Mouse (Mus musculus): Measurements from ENCODE around the gene Fubp3. TPM values are rescaled to one million over a fixed set of nuclear protein-coding genes. Genes with fewer than 3 reads are reported as not detected.

Fubp3 gene
- polyA plus RNA-seq, 1 experiment from 2014 or later, result 72.1 TPM

DNA sequence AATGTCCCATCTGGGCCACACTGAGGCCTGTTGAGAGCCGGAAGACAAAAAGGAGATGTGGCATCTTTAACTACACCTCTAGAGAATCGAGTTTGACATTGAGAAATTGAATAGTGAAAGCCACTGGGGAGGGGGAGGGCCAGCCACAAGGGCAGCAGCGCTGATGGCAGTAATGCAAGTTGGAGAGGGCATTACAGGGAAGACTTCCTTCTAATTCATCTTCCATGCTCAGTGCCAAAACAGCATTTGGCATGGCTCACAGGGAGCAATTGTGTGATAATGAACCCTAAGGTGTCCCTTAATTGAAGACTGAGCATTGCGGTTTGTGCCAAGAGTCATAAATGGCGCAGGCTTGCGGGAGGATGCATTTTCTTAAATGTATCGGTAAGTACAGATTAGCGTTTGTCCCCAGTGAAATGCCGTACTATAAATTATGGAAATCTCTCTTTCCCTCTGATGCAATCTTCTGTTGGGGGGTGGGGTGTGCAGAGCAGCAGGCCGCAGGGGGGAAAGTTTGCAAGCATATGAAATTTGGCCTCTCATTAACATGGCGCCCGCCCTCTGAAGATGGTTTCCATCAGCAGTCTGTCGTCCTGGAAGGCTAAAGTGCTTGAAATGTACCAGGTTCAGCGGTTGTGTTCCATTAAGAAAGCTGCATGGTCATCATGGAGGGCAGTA lies 46.2 kb downstream of the Fubp3 start:
- no peak for DNase-seq (ENCODE audit: low spot score)

- no peak for DNase-seq (ENCODE audit: low spot score)
Observed at GRCm38 (mm10) chr2:31619208-31619607, 46.8 kb downstream of the Fubp3 start.

DNA sequence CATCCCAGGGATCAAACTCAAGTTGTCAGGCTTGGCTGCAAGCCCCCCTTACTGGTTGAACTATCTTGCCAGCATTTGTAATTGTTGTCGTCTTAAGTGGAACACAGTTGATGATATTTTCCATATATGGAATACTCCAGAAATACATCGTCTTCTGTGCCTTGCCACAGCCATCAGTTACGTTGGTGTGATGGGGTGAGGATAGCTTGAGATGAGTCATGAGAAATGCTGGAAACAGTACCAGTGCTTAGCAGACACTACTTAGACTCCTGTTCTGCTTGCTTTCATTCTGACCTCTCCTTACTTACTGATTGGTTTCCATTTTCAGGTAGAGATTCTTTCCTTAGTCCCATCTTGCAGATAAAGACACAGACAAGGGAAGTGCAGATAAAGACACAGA lies 61.1 kb downstream of the Fubp3 start:
- DNase-seq (ENCODE audit: low spot score), result no peak

DNA sequence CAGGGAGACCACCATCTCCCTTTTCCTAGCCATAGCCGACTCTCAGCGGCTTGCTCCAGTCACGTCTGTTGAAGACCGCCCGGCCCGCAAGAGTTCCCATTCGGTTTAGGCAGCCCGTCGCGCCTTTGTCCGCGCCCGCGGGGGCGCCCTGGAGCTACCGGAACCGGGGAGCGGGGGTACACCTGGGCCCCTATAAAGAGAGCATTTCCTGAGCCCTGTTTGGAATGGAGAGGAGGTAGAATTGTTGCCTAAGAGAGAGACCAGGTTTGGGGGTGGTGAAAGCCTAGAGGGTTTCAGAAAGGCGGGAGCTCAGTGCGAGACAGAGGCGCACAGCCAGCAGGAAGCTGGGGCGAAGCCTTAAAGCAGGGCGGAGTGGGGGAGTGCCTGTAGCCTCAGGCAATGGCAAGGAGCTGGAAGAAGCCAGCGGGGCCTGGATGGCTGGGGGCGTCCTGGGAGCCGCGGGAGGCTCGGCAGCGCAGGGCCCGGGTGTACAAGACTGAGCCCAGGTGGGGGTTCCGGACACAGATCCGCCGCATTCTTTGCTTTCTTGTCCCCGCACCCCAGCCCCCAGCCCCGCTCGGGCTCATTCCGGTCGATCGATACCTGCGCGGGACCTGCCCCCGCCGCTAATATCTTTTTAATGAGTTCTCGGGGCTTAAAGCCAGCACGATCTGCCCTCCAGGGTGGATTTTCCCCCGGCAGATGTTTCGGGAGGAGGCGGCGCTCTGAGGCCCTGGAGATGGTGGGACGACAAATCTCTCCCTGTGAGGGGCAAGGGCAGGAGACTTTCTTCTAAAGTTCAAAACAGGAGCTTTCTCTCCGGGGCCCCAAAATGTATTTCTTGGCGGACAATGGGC lies 63.1 kb downstream of the Fubp3 start:
- peak; percentile 10 for DNase-seq (ENCODE audit: low spot score)

GRCm38 (mm10) chr2:31636138-31636741 lies 63.8 kb downstream of the Fubp3 start:
- DNase-seq (ENCODE audit: low spot score), result no peak

GRCm38 (mm10) chr2:31636742-31637141 lies 64.3 kb downstream of the Fubp3 start:
- DNase-seq (ENCODE audit: low spot score), result no peak

GRCm38 (mm10) chr2:31637311-31637710 lies 64.9 kb downstream of the Fubp3 start:
- no peak for DNase-seq (ENCODE audit: low spot score)

GRCm38 (mm10) chr2:31637807-31638206 lies 65.4 kb downstream of the Fubp3 start:
- peak; percentile 36 for DNase-seq (ENCODE audit: low spot score)

- DNase-seq (ENCODE audit: low spot score), result no peak
Observed at GRCm38 (mm10) chr2:31638581-31639465, 66.4 kb downstream of the Fubp3 start.

- no peak for DNase-seq (ENCODE audit: low spot score)
Observed at GRCm38 (mm10) chr2:31639466-31639760, 67.0 kb downstream of the Fubp3 start.

DNA sequence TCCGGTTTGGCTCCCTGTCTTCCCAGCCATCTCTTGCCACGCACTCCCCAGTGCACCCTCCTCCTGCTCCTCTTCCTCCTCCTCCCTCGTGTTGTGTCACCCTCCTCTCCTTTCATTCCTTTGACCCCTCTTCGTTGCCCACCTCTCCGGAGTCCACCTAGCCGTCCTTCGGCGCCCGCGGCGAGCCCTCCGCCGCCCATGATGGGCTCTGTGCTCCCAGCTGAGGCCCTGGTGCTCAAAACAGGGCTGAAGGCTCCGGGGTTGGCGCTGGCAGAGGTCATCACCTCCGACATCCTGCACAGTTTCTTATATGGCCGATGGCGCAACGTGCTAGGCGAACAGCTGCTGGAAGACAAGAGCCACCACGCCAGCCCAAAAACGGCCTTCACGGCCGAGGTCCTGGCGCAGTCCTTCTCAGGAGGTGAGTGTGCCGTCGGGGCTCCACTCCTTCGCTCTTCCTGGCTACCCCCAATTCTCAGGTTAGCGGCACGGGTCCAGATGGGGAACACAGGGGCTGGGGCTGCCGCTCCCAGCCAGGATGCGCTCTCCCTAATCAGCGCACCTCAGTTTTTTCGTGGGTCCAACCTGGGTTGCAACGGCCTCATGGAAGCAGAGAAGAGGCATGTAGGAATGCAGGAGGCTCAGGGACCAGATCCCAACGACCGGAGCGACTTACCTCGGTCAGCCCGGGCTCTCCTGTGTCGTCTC lies 67.6 kb downstream of the Fubp3 start, which contains the start of gene Prdm12:
Prdm12 (plus strand) TSS at position 137 of the 708 bp plus-strand sequence.
- DNase-seq (ENCODE audit: low spot score), result no peak

DNA sequence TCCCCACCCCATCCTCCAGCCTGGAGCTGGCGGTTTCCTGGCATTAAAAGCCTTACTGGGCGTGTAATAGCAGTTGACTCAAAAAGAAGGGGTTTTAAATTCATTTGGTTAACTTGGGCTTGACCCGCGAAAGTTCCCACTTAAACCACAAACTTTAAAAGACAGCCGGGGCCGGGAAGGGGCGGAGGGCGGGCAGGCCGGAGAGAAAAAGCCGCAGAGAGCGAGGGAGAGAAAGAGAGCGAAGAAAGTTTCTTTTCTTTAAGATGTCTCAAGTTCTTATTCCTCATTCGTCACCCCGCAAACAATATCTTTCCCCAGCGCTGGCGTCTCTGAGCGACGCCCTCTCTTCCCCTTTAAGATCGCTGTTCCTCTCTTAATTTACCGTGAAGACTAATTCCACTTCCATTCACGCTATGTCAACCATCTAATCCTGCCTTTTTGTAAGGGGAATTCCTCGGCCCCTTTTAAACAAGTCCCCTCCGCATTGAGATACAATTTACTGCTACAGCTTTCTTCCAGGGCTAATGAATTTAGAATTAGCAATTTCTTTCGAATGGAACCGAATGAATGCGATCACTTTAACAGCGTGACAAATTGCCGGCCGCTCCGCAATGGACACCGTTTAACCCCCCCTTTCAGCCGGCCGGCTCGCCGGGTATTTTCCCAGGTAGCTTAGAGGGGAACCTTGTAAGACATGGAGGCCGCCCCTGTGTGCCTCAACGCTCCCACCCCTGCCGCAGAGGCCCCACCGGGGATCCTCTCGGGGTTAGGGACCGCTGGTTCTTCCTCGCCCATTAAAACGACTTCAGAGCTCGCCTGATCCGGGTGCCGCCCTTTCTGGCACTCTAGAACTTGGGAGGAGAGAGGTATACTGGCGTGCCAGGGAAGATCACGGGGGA lies 68.4 kb downstream of the Fubp3 start:
- DNase-seq (ENCODE audit: low spot score), result no peak

DNA sequence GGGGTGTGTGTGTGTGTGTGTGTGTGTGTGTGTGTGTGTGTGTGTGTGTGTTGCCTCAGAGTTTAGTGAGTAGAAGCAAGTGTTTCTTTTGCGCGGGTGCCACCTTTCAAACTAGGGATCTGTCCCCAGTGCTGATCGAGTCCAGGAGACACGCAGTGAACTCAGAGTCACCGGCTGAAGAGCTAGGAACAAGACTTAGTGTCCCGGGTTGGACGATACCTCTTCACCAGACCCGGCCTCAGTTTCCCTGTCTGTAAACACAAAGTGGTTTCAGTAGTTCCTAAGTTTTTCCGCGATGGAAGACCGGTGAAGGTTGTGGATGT lies 69.0 kb downstream of the Fubp3 start:
- no peak for DNase-seq (ENCODE audit: low spot score)

DNA sequence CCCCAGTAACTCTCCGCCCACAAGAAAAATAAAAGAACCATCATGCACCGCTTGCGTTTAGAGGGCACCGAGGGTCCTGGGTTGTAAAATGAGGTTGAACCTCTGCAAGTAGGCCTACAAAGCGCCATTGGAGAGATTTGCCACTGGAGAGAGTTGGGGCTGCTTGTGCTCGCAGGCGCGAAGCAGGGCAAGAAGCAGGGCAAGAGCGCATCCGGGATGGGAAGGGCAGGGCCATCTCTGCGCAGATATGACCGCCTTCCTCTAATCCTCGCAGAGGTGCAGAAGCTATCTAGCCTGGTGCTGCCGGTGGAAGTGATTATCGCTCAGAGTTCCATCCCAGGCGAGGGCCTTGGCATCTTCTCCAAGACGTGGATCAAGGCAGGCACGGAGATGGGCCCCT lies 69.5 kb downstream of the Fubp3 start:
- no peak for DNase-seq (ENCODE audit: low spot score)

GRCm38 (mm10) chr2:31653971-31654853 lies 81.8 kb downstream of the Fubp3 start:
- peak; percentile 38 for DNase-seq (ENCODE audit: low spot score)

- peak; percentile 40 for DNase-seq (ENCODE audit: low spot score)
Observed at GRCm38 (mm10) chr2:31654854-31655559, 82.6 kb downstream of the Fubp3 start.

DNA sequence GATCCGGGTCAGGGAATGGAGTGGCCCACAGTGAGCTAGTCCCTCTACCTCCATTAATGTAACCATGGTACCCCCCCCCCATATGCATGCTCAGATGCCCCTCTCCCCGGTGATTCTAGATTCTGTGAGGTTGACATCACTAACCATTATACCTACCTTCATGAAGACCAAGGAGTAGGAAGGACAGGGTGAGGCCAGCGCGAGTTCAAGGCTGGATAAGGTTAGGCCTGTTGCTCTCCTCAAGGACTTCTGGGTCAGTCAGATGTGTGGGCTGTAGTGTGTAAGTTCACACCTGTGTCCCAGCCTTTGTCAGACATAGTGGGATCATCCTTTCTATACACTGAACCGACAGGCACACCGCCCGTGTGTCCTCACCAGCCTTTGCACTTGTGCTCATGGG lies 83.9 kb downstream of the Fubp3 start:
- DNase-seq (ENCODE audit: low spot score), result no peak
